Mouse (Mus musculus): Measurements from ENCODE around the gene Chst13. TPM values are rescaled to one million over a fixed set of nuclear protein-coding genes. Genes with fewer than 3 reads are reported as not detected.
A peak's percentile ranks its signal among the peaks of the same experiment; 100 is the strongest.

The Chst13 gene
- polyA plus RNA-seq, 1 experiment from 2014 or later, result 16.7 TPM

GRCm38 (mm10) chr6:90347183-90347582 lies 22.2 kb upstream of the Chst13 start:
- no peak for ATAC-seq
- Histone ChIP-seq H3K9ac (no peak overlapping the region), H3K36me3 (no peaks in the 10 kb centered on the region), H3K27me3 (replicated peaks) (0 out of 2 replicates have a peak, but pooled peaks cover 2% of the 10 kb centered on the region), H3K27ac (no peak overlapping the region), H3K9me3 (replicated peaks) (no peaks in the 10 kb centered on the region), H3K4me1 (no peaks in the 10 kb centered on the region), H3K4me2 (no peak overlapping the region), H3K4me3 (no peak overlapping the region)
- 43% methylated on average over 4 of the region's 4 CpGs for whole genome bisulfite sequencing (ENCODE audit: insufficient replicate concordance)

GRCm38 (mm10) chr6:90342343-90342742 lies 17.4 kb upstream of the Chst13 start:
- 0 out of 2 replicates have a peak, but pooled peaks cover 2% of the 10 kb centered on the region for H3K27me3 ChIP-seq (replicated peaks)
- 75% methylated on average over 2 of the region's 2 CpGs for WGBS (ENCODE audit: insufficient replicate concordance)
- no peaks in the 10 kb centered on the region for H3K9me3 ChIP-seq (replicated peaks)
- no peaks in the 10 kb centered on the region for H3K4me1 ChIP-seq
- no peaks in the 10 kb centered on the region for H3K36me3 ChIP-seq
- no peak overlapping the region for H3K4me2 ChIP-seq
- no peak overlapping the region for H3K27ac ChIP-seq
- H3K9ac ChIP-seq, result no peak overlapping the region
- ATAC-seq, result no peak
- H3K4me3 ChIP-seq, result no peak overlapping the region

- Histone ChIP-seq H3K4me3 (no peak overlapping the region), H3K27me3 (replicated peaks) (no peaks in the 10 kb centered on the region), H3K9me3 (replicated peaks) (no peaks in the 10 kb centered on the region), H3K4me2 (peak overlapping the region; percentile 37), H3K4me1 (no peaks in the 10 kb centered on the region), H3K36me3 (no peaks in the 10 kb centered on the region), H3K27ac (no peak overlapping the region), H3K9ac (no peak overlapping the region)
- ATAC-seq, result no peak
- WGBS (ENCODE audit: insufficient replicate concordance), result 39% methylated on average over 3 of the region's 3 CpGs
Observed at GRCm38 (mm10) chr6:90334244-90334643, 9.3 kb upstream of the Chst13 start.

GRCm38 (mm10) chr6:90332561-90333425 lies 7.8 kb upstream of the Chst13 start, which contains the start of gene Uroc1:
Uroc1 (plus strand) TSS chr6:90333284.
- H3K9ac ChIP-seq, result no peak within 1 kb of the TSS
- H3K27ac ChIP-seq, result peak within 1 kb of the TSS; percentile 62

GRCm38 (mm10) chr6:90329953-90330352 lies 5.0 kb upstream of the Chst13 start:
- no peak overlapping the region for H3K9ac ChIP-seq
- no peaks in the 10 kb centered on the region for H3K36me3 ChIP-seq
- H3K27ac ChIP-seq, result no peak overlapping the region
- H3K27me3 ChIP-seq (replicated peaks), result 0 out of 2 replicates have a peak, but pooled peaks cover 5% of the 10 kb centered on the region
- no peaks in the 10 kb centered on the region for H3K9me3 ChIP-seq (replicated peaks)
- 48% methylated on average over 1 of the region's 1 CpGs for WGBS (ENCODE audit: insufficient replicate concordance)
- H3K4me3 ChIP-seq, result no peak overlapping the region
- no peak for ATAC-seq
- no peak overlapping the region for H3K4me2 ChIP-seq
- H3K4me1 ChIP-seq, result no peaks in the 10 kb centered on the region

More at GRCm38 (mm10) chr6:90332561-90333425, 7.8 kb upstream of the Chst13 start, which contains the start of gene Uroc1:
- Histone ChIP-seq H3K36me3 (no peaks in the 10 kb centered on the region), H3K4me2 (peak within 1 kb of the TSS; percentile 37), H3K4me1 (no peaks in the 10 kb centered on the region), H3K4me3 (no peak within 1 kb of the TSS), H3K9me3 (replicated peaks) (no peaks in the 10 kb centered on the region), H3K27me3 (replicated peaks) (no peaks in the 10 kb centered on the region)
- ATAC-seq, result peak; percentile 84
- 57% methylated on average over 7 of the region's 7 CpGs for WGBS (ENCODE audit: insufficient replicate concordance)

GRCm38 (mm10) chr6:90327670-90328069 lies 2.7 kb upstream of the Chst13 start:
- Histone ChIP-seq H3K4me3 (no peak overlapping the region), H3K4me1 (no peaks in the 10 kb centered on the region), H3K27me3 (replicated peaks) (0 out of 2 replicates have a peak, but pooled peaks cover 7% of the 10 kb centered on the region), H3K36me3 (no peaks in the 10 kb centered on the region), H3K9ac (no peak overlapping the region), H3K9me3 (replicated peaks) (no peaks in the 10 kb centered on the region), H3K4me2 (no peak overlapping the region), H3K27ac (no peak overlapping the region)
- 17% methylated on average over 6 of the region's 6 CpGs for WGBS (ENCODE audit: insufficient replicate concordance)
- ATAC-seq, result no peak

GRCm38 (mm10) chr6:90324463-90324862 lies 522 bp downstream of the Chst13 start:
- Histone ChIP-seq H3K36me3 (no peaks in the 10 kb centered on the region), H3K9me3 (replicated peaks) (no peaks in the 10 kb centered on the region), H3K27ac (peak overlapping the region; percentile 36; the same call in 1 of the 2 replicates), H3K27me3 (replicated peaks) (0 out of 2 replicates have a peak, but pooled peaks cover 7% of the 10 kb centered on the region), H3K9ac (0 out of 2 replicates have a peak overlapping the region, but pooled peaks have one; percentile 12), H3K4me2 (peak overlapping the region; percentile 54), H3K4me3 (peak overlapping the region; percentile 39), H3K4me1 (0 out of 2 replicates have a peak, but pooled peaks cover 12% of the 10 kb centered on the region)
- ATAC-seq, result peak; percentile 42
- WGBS (ENCODE audit: insufficient replicate concordance), result 41% methylated on average over 3 of the region's 3 CpGs

- Histone ChIP-seq H3K27me3 (replicated peaks) (0 out of 2 replicates have a peak, but pooled peaks cover 7% of the 10 kb centered on the region), H3K9ac (no peak overlapping the region), H3K27ac (no peak overlapping the region), H3K4me2 (peak overlapping the region; percentile 54), H3K36me3 (no peaks in the 10 kb centered on the region), H3K4me3 (peak overlapping the region; percentile 21), H3K9me3 (replicated peaks) (no peaks in the 10 kb centered on the region), H3K4me1 (0 out of 2 replicates have a peak, but pooled peaks cover 12% of the 10 kb centered on the region)
- ATAC-seq, result peak; percentile 14; the same call in 1 of the 2 replicates
- 53% methylated on average over 3 of the region's 3 CpGs for WGBS (ENCODE audit: insufficient replicate concordance)
Observed at GRCm38 (mm10) chr6:90324026-90324425, 959 bp downstream of the Chst13 start.

- 0 out of 2 replicates have a peak, but pooled peaks cover 7% of the 10 kb centered on the region for H3K27me3 ChIP-seq (replicated peaks)
- no peak overlapping the region for H3K4me3 ChIP-seq
- H3K9me3 ChIP-seq (replicated peaks), result no peaks in the 10 kb centered on the region
- H3K9ac ChIP-seq, result no peak overlapping the region
- H3K36me3 ChIP-seq, result no peaks in the 10 kb centered on the region
- 39% methylated on average over 4 of the region's 4 CpGs for whole genome bisulfite sequencing (ENCODE audit: insufficient replicate concordance)
- no peak overlapping the region for H3K4me2 ChIP-seq
- H3K27ac ChIP-seq, result peak overlapping the region; percentile 36; the same call in 1 of the 2 replicates
- ATAC-seq, result no peak
- H3K4me1 ChIP-seq, result 0 out of 2 replicates have a peak, but pooled peaks cover 12% of the 10 kb centered on the region
Observed at GRCm38 (mm10) chr6:90321811-90322210, 3.2 kb downstream of the Chst13 start.

GRCm38 (mm10) chr6:90320429-90320828 lies 4.6 kb downstream of the Chst13 start:
- no peaks in the 10 kb centered on the region for H3K9me3 ChIP-seq (replicated peaks)
- H3K4me1 ChIP-seq, result 0 out of 2 replicates have a peak, but pooled peaks cover 12% of the 10 kb centered on the region
- H3K27ac ChIP-seq, result peak overlapping the region; percentile 38
- WGBS (ENCODE audit: insufficient replicate concordance), result 51% methylated on average over 5 of the region's 5 CpGs
- H3K36me3 ChIP-seq, result peaks cover 5% of the 10 kb centered on the region; the same call in 1 of the 2 replicates
- H3K9ac ChIP-seq, result no peak overlapping the region
- H3K27me3 ChIP-seq (replicated peaks), result 0 out of 2 replicates have a peak, but pooled peaks cover 5% of the 10 kb centered on the region
- no peak overlapping the region for H3K4me2 ChIP-seq
- H3K4me3 ChIP-seq, result no peak overlapping the region
- peak; percentile 59 for ATAC-seq

- Histone ChIP-seq H3K4me3 (no peak overlapping the region), H3K27ac (no peak overlapping the region), H3K36me3 (peaks cover 5% of the 10 kb centered on the region; the same call in 1 of the 2 replicates), H3K4me1 (0 out of 2 replicates have a peak, but pooled peaks cover 12% of the 10 kb centered on the region), H3K9me3 (replicated peaks) (no peaks in the 10 kb centered on the region), H3K27me3 (replicated peaks) (no peaks in the 10 kb centered on the region), H3K9ac (no peak overlapping the region), H3K4me2 (no peak overlapping the region)
- WGBS (ENCODE audit: insufficient replicate concordance), result 64% methylated on average over 7 of the region's 7 CpGs
- ATAC-seq, result no peak
Observed at GRCm38 (mm10) chr6:90319475-90320191, 5.4 kb downstream of the Chst13 start.
